Mouse (Mus musculus) E14TG2a.4 (cell line): ENCODE measurements around the gene Ino80b.

Source experiments
- H3K27me3 ChIP-seq: 2 replicates; pipeline ENCODE4 v1.6.1; 2014; ENCODE audit warnings: low read length, control low read depth; ENCODE audit not compliant: insufficient read depth
- H3K36me3 ChIP-seq: 2 replicates; pipeline ENCODE4 v1.6.1; 2014; ENCODE audit warnings: low read length, control low read depth; ENCODE audit not compliant: insufficient read depth
- H3K4me1 ChIP-seq: replicated peaks from 2 replicates; pipeline ENCODE4 v1.6.1; 2014; ENCODE audit warnings: low read depth, low read length, control low read depth
- H3K4me3 ChIP-seq: replicated peaks from 2 replicates; pipeline ENCODE4 v1.5.1; 2014; ENCODE audit warnings: mild to moderate bottlenecking, low read length
- H3K9me3 ChIP-seq: 2 replicates; pipeline ENCODE4 v1.6.1; 2014; ENCODE audit warnings: low read length, control low read depth
- CTCF ChIP-seq: conservative IDR thresholded peaks from 2 replicates; pipeline ENCODE4 v1.5.1; 2014; ENCODE audit warnings: low read length
- NANOG ChIP-seq: IDR thresholded peaks from 2 replicates; pipeline ENCODE4 v1.6.1; 2014; ENCODE audit warnings: borderline replicate concordance, low read length, mixed read lengths
- POU5F1 ChIP-seq: IDR thresholded peaks from 2 replicates; pipeline ENCODE4 v1.6.1; 2014; ENCODE audit warnings: low read length, borderline replicate concordance

The Ino80b gene

GRCm38 (mm10) chr6:83117165-83117438 is 8.1 kb downstream of the Ino80b start:
- Histone ChIP-seq H3K4me3 (peak overlapping the region; percentile 89; the same call in 1 of the 2 replicates), H3K4me1 (peaks cover 60% of the 10 kb centered on the region)

GRCm38 (mm10) chr6:83116373-83117164 is 8.7 kb downstream of the Ino80b start:
- TF ChIP-seq CTCF (no peak), NANOG (no peak), POU5F1 (no peak)
- peaks cover 64% of the 10 kb centered on the region for H3K4me1 ChIP-seq
- H3K36me3 ChIP-seq: peaks cover 37% of the 10 kb centered on the region
- peak overlapping the region; percentile 89 for H3K4me3 ChIP-seq
- no peaks in the 10 kb centered on the region for H3K27me3 ChIP-seq
- no peaks in the 10 kb centered on the region for H3K9me3 ChIP-seq

More at GRCm38 (mm10) chr6:83117165-83117438, 8.1 kb downstream of the Ino80b start:
- Histone ChIP-seq H3K36me3 (peaks cover 37% of the 10 kb centered on the region), H3K9me3 (no peaks in the 10 kb centered on the region), H3K27me3 (no peaks in the 10 kb centered on the region)
- TF ChIP-seq CTCF (no peak), POU5F1 (no peak), NANOG (no peak)

DNA sequence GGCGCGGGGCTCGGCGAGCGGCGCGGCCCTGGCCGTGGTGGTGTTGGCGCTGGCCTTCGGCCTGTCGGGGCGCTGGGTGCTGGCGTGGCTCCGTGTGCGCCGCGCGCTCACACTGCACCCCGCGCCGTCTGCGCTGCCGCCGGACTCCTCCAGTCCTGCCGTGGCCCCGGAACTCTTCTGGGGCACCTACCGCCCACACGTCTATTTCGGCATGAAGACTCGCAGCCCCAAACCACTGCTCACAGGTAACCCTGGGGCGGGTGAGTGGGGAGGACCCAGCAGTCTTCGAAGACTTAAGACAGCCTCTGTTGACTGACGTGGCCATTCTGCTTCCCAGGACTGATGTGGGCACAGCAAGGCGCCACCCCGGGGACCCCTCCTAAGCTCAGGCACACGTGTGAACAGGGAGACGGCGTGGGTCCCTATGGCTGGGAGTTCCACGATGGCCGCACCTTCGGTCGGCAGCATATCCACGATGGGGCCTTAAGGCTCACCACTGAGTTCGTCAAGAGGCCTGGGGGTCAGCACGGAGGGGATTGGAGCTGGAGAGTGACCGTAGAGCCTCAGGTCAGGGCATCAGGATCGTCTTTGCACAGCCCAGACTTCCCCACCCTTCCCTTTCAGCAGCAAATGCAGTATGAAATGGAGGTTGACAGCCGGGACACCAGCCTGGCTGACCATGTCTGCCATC is 9.4 kb downstream of the Ino80b start:
- peaks cover 40% of the 10 kb centered on the region for H3K36me3 ChIP-seq
- peak overlapping the region; percentile 89 for H3K4me3 ChIP-seq
- H3K4me1 ChIP-seq: peaks cover 63% of the 10 kb centered on the region
- no peaks in the 10 kb centered on the region for H3K9me3 ChIP-seq
- no peaks in the 10 kb centered on the region for H3K27me3 ChIP-seq
- no peak for TF ChIP-seq NANOG
- no peak for TF ChIP-seq CTCF
- TF ChIP-seq POU5F1: no peak

- H3K4me3 ChIP-seq: peak within 1 kb of the TSS; percentile 89
- TF ChIP-seq NANOG: no peak
- TF ChIP-seq POU5F1: no peak
- no peak for TF ChIP-seq CTCF
- no peaks in the 10 kb centered on the region for H3K27me3 ChIP-seq
- peaks cover 47% of the 10 kb centered on the region for H3K36me3 ChIP-seq
- H3K4me1 ChIP-seq: peaks cover 59% of the 10 kb centered on the region
- H3K9me3 ChIP-seq: no peaks in the 10 kb centered on the region
Observed at GRCm38 (mm10) chr6:83115011-83115671, 10.1 kb downstream of the Ino80b start, which contains the start of gene Mogs. Gene Mogs, plus strand, starts transcription at chr6:83115496.

GRCm38 (mm10) chr6:83111510-83112136 is 13.6 kb downstream of the Ino80b start:
- no peak overlapping the region for H3K4me3 ChIP-seq
- H3K27me3 ChIP-seq: no peaks in the 10 kb centered on the region
- TF ChIP-seq NANOG (no peak), POU5F1 (no peak), CTCF (no peak)
- peaks cover 24% of the 10 kb centered on the region for H3K36me3 ChIP-seq
- no peaks in the 10 kb centered on the region for H3K9me3 ChIP-seq
- peaks cover 48% of the 10 kb centered on the region for H3K4me1 ChIP-seq

- Histone ChIP-seq H3K9me3 (no peaks in the 10 kb centered on the region), H3K27me3 (peaks cover 7% of the 10 kb centered on the region; the same call in 1 of the 2 replicates), H3K36me3 (peaks cover 25% of the 10 kb centered on the region), H3K4me3 (peak within 1 kb of the TSS; percentile 98), H3K4me1 (peaks cover 32% of the 10 kb centered on the region)
- TF ChIP-seq CTCF (no peak), NANOG (no peak)
Observed at GRCm38 (mm10) chr6:83108762-83109668, 16.2 kb downstream of the Ino80b start, which contains the start of gene Mrpl53. Gene Mrpl53, plus strand, starts transcription at chr6:83109040.

DNA sequence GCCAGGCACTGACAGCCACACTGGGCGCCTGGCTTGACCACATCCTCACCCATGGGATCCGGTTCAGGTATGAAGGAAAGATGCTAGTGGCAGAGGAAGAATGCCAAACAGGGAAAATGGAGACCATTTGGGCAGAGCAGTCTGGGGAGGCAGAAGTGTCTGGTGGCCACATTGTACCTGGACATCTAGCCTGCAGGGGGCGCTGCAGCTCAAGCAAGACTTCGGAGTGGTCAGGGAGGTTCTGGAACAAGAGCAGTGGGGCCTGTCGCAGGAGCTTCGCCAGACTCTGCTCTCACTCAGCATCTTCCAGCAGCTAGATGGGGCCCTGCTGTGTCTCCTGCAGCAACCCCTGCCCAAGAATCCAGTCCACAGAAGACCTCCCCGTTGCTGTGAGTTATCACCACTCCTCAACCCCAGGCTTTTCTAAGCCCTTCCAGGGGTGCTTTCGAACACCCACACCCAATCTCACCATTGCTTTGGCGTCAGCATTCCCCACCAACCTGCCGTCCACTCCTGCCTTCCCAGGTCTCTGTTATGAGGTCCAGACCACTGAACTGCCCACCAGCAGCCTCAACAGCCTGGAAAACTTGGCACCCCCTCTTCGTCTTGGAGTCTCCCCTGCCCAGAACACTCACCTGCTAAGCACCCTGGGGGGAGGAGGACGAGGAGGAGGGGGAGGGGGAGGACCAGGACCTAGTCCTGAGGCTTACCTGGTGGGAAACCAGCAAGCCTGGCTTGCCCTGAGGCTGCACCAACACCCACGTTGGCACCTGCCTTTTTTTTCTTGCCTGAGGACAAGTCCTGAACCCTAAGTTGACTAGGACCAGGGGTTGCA is 17.4 kb downstream of the Ino80b start:
- Histone ChIP-seq H3K4me3 (peak overlapping the region; percentile 98), H3K36me3 (peaks cover 25% of the 10 kb centered on the region), H3K4me1 (peaks cover 38% of the 10 kb centered on the region), H3K9me3 (no peaks in the 10 kb centered on the region), H3K27me3 (peaks cover 15% of the 10 kb centered on the region)
- TF ChIP-seq CTCF: peak; percentile 71
- no peak for TF ChIP-seq POU5F1
